Mouse (Mus musculus) stomach, postnatal 0 days (tissue): ENCODE data around the gene Gadl1. TPM values are rescaled to one million over a fixed set of nuclear protein-coding genes. Genes with fewer than 3 reads are reported as not detected.

Source experiments
- ATAC-seq: fragments of 200-750 bp; cut with Nextera tagmentation; 2 replicates; pipeline ENCODE4 v1.8.0; 2017; ENCODE audit not compliant: low FRiP score, low TSS enrichment
- DNase-seq: peaks from one replicate; pipeline ENCODE4 v3.0.0-alpha.2; 2016; ENCODE audit warnings: low spot score
- H3K27ac ChIP-seq: fragments of 300-500 bp; sonication (generic); replicated peaks from 2 replicates; pipeline ENCODE4 v1.5.1; 2014; ENCODE audit warnings: mild to moderate bottlenecking, control low read depth
- H3K27me3 ChIP-seq: fragments of 300-500 bp; sonication (generic); 2 replicates; pipeline ENCODE4 v1.6.1; 2014; ENCODE audit warnings: low read length; ENCODE audit not compliant: control insufficient read depth, insufficient read depth
- H3K36me3 ChIP-seq: fragments of 300-500 bp; sonication (generic); 2 replicates; pipeline ENCODE4 v1.6.1; 2014; ENCODE audit warnings: low read length, mixed read lengths; ENCODE audit not compliant: control insufficient read depth, insufficient read depth
- H3K4me1 ChIP-seq: fragments of 300-500 bp; sonication (generic); replicated peaks from 2 replicates; pipeline ENCODE4 v1.6.1; 2014; ENCODE audit warnings: antibody characterized with exemption; ENCODE audit not compliant: control insufficient read depth, insufficient read depth
- H3K4me2 ChIP-seq: fragments of 300-500 bp; sonication (generic); replicated peaks from 2 replicates; pipeline ENCODE4 v1.6.1; 2014; ENCODE audit warnings: low read depth, mild to moderate bottlenecking, control low read depth, moderate library complexity
- H3K4me3 ChIP-seq: fragments of 300-500 bp; sonication (generic); 2 replicates; pipeline ENCODE4 v1.5.1; 2014; ENCODE audit warnings: low read depth, low read length, control low read depth
- H3K9ac ChIP-seq: fragments of 300-500 bp; sonication (generic); 2 replicates; pipeline ENCODE4 v1.6.1; 2014; ENCODE audit warnings: mild to moderate bottlenecking, low read length, control low read depth, mixed read lengths
- H3K9me3 ChIP-seq: fragments of 300-500 bp; sonication (generic); 2 replicates; pipeline ENCODE4 v1.6.1; 2016; ENCODE audit warnings: low read length; ENCODE audit not compliant: control insufficient read depth
- CTCF ChIP-seq: IDR thresholded peaks from 2 replicates; pipeline ENCODE4 v1.5.1; 2016; ENCODE audit warnings: antibody characterized with exemption, low read depth, mild to moderate bottlenecking, moderate library complexity
- EP300 ChIP-seq: optimal IDR thresholded peaks from 2 replicates; pipeline ENCODE3; 2016; ENCODE audit warnings: antibody characterized with exemption
- WGBS: fragments of 180-500 bp; shearing (Covaris S2); extraction: QIAGEN DNeasy Blood & Tissue Kit; methylation state at CpG from one replicate; pipeline ENCODE4 v1.1.7; 2014; 5-methylcytosine and 5-hydroxymethylcytosine counted together
- polyA plus RNA-seq: library from polyadenylated mRNA; unstranded; fragments of >200 nt; fragmentation: Nextera tagmentation; extraction: Ambion mirVana; gene quantifications from 2 replicates; pipeline ENCODE4 v1.2.1, GENCODE M21; 2015

Gene Gadl1
- polyA plus RNA-seq, 1 experiment from 2014 or later, result 0.45 TPM

DNA sequence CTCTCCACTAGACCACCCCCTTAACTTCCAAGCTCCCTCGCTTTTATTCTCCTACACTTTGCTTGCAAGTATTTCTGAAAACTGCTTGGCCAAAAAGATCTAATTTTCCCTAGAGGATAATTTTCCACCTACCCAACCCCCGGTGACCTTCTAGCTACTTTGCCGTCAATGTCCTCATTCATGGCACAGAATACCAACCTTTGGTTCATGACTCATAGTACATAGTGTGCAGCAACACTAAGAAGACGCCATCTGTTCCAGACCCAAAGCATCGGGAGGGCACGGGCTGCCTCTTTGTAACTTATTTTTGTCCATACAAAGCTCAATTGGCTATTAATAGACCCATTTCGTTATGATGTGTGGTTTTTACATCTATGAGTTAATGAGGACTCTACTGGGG is 55.8 kb downstream of the Gadl1 start:
- H3K36me3 ChIP-seq, result no peaks in the 10 kb centered on the region
- no peak overlapping the region for H3K4me2 ChIP-seq
- H3K9me3 ChIP-seq, result no peaks in the 10 kb centered on the region
- no peaks in the 10 kb centered on the region for H3K4me1 ChIP-seq
- H3K9ac ChIP-seq, result no peak overlapping the region
- 81% methylated on average over 7 of the region's 7 CpGs for WGBS
- TF ChIP-seq EP300 (no peak), CTCF (no peak)
- ATAC-seq (no peak), DNase-seq (no peak)
- H3K27me3 ChIP-seq, result no peaks in the 10 kb centered on the region
- no peak overlapping the region for H3K4me3 ChIP-seq
- H3K27ac ChIP-seq, result no peak overlapping the region

- 84% methylated on average over 4 of the region's 4 CpGs for WGBS
- H3K4me3 ChIP-seq, result no peak overlapping the region
- no peaks in the 10 kb centered on the region for H3K27me3 ChIP-seq
- DNase-seq (no peak), ATAC-seq (no peak)
- no peak overlapping the region for H3K27ac ChIP-seq
- no peaks in the 10 kb centered on the region for H3K4me1 ChIP-seq
- no peaks in the 10 kb centered on the region for H3K9me3 ChIP-seq
- TF ChIP-seq CTCF (no peak), EP300 (no peak)
- H3K4me2 ChIP-seq, result no peak overlapping the region
- no peaks in the 10 kb centered on the region for H3K36me3 ChIP-seq
- H3K9ac ChIP-seq, result no peak overlapping the region
Observed at GRCm38 (mm10) chr9:115966116-115966515, 56.9 kb downstream of the Gadl1 start.

DNA sequence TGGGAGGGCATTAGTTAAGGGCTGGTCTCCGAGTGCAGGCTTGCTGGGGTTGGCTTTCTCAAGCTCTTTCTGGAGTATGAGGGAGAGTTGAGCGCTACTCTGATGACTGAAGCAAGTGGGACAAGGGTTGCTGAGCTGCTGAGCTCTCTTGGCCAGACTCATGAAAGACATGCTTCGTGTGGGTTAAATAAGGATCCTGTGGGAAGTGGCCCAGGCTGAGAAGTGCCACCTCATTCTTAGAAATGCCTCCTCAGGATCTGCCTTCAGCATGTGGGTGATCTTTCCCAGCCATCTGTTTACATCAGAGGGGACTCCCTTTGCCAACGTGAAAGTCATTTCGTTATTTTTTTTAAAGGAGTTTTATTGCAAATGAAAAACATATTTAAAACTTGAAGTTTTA is 57.5 kb downstream of the Gadl1 start:
- WGBS, result 91% methylated on average over 5 of the region's 5 CpGs
- H3K27ac ChIP-seq, result no peak overlapping the region
- H3K27me3 ChIP-seq, result no peaks in the 10 kb centered on the region
- H3K36me3 ChIP-seq, result no peaks in the 10 kb centered on the region
- H3K4me2 ChIP-seq, result no peak overlapping the region
- H3K9me3 ChIP-seq, result no peaks in the 10 kb centered on the region
- H3K4me1 ChIP-seq, result no peaks in the 10 kb centered on the region
- DNase-seq (no peak), ATAC-seq (no peak)
- H3K9ac ChIP-seq, result no peak overlapping the region
- H3K4me3 ChIP-seq, result no peak overlapping the region
- TF ChIP-seq EP300, result no peak
- TF ChIP-seq CTCF, result no peak

GRCm38 (mm10) chr9:115967638-115968037 is 58.4 kb downstream of the Gadl1 start:
- no peak overlapping the region for H3K9ac ChIP-seq
- no peak for DNase-seq
- H3K4me3 ChIP-seq, result no peak overlapping the region
- H3K4me2 ChIP-seq, result no peak overlapping the region
- no peaks in the 10 kb centered on the region for H3K36me3 ChIP-seq
- no peak overlapping the region for H3K27ac ChIP-seq
- 90% methylated on average over 5 of the region's 5 CpGs for WGBS
- H3K27me3 ChIP-seq, result no peaks in the 10 kb centered on the region
- H3K9me3 ChIP-seq, result no peaks in the 10 kb centered on the region
- TF ChIP-seq CTCF, result no peak
- no peak for TF ChIP-seq EP300
- no peaks in the 10 kb centered on the region for H3K4me1 ChIP-seq
- ATAC-seq, result no peak

GRCm38 (mm10) chr9:115976901-115977300 is 67.6 kb downstream of the Gadl1 start:
- 83% methylated on average over 6 of the region's 6 CpGs for WGBS
- no peak overlapping the region for H3K4me3 ChIP-seq
- no peak for DNase-seq
- no peaks in the 10 kb centered on the region for H3K27me3 ChIP-seq
- no peaks in the 10 kb centered on the region for H3K9me3 ChIP-seq
- H3K27ac ChIP-seq, result no peak overlapping the region
- no peaks in the 10 kb centered on the region for H3K4me1 ChIP-seq
- no peaks in the 10 kb centered on the region for H3K36me3 ChIP-seq
- no peak overlapping the region for H3K9ac ChIP-seq
- no peak overlapping the region for H3K4me2 ChIP-seq
- no peak for TF ChIP-seq CTCF
- no peak for TF ChIP-seq EP300
- ATAC-seq, result no peak

DNA sequence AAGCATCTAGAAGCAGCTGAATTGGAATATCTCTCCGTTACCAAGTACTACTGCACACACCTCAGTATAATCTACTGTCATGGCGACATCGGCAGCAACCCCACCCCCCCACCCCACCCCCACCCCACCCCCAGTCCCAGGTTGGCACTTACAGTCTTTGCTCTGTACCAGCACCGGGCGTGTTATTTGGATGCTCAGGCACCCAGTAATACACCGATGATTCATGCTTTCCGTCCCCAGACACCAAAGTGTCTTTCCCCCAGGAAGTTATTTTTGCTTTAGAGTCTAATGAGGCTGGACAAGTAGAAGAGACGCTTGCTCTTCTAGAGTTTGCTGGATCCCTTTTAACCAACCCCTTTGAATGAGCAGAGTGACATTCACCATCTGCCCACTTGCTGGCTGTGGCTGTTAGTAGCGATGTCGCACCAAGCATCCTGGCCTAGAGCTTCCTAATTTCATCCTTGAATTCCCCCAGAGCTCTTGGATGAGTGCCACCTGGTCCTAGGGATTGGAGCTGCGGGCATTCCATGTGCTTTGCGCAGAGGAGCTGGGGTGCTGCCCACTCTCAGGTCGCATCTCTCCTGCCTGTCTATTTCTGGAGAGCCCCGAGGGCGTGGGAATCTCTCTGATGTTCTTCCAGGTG is 68.5 kb downstream of the Gadl1 start:
- Histone ChIP-seq H3K4me3 (no peak overlapping the region), H3K4me1 (no peaks in the 10 kb centered on the region), H3K4me2 (no peak overlapping the region), H3K27ac (no peak overlapping the region), H3K36me3 (no peaks in the 10 kb centered on the region), H3K27me3 (no peaks in the 10 kb centered on the region), H3K9ac (no peak overlapping the region), H3K9me3 (no peaks in the 10 kb centered on the region)
- ATAC-seq, result no peak
- no peak for DNase-seq
- WGBS, result 73% methylated on average over 15 of the region's 15 CpGs
- TF ChIP-seq EP300, result no peak
- TF ChIP-seq CTCF, result no peak
